Mouse (Mus musculus) stomach, postnatal 0 days (tissue): Measurements from ENCODE around the gene Sdad1. TPM values are rescaled to one million over a fixed set of nuclear protein-coding genes. Genes with fewer than 3 reads are reported as not detected.

ENCODE experiments used
- ATAC-seq: fragments of 200-750 bp; cut with Nextera tagmentation; 2 replicates; pipeline ENCODE4 v1.8.0; 2017; ENCODE audit not compliant: low FRiP score, low TSS enrichment
- DNase-seq: peaks from one replicate; pipeline ENCODE4 v3.0.0-alpha.2; 2016; ENCODE audit warnings: low spot score
- H3K27ac ChIP-seq: fragments of 300-500 bp; sonication (generic); replicated peaks from 2 replicates; pipeline ENCODE4 v1.5.1; 2014; ENCODE audit warnings: mild to moderate bottlenecking, control low read depth
- H3K27me3 ChIP-seq: fragments of 300-500 bp; sonication (generic); 2 replicates; pipeline ENCODE4 v1.6.1; 2014; ENCODE audit warnings: low read length; ENCODE audit not compliant: control insufficient read depth, insufficient read depth
- H3K36me3 ChIP-seq: fragments of 300-500 bp; sonication (generic); 2 replicates; pipeline ENCODE4 v1.6.1; 2014; ENCODE audit warnings: low read length, mixed read lengths; ENCODE audit not compliant: control insufficient read depth, insufficient read depth
- H3K4me1 ChIP-seq: fragments of 300-500 bp; sonication (generic); replicated peaks from 2 replicates; pipeline ENCODE4 v1.6.1; 2014; ENCODE audit warnings: antibody characterized with exemption; ENCODE audit not compliant: control insufficient read depth, insufficient read depth
- H3K4me2 ChIP-seq: fragments of 300-500 bp; sonication (generic); replicated peaks from 2 replicates; pipeline ENCODE4 v1.6.1; 2014; ENCODE audit warnings: low read depth, mild to moderate bottlenecking, control low read depth, moderate library complexity
- H3K4me3 ChIP-seq: fragments of 300-500 bp; sonication (generic); 2 replicates; pipeline ENCODE4 v1.5.1; 2014; ENCODE audit warnings: low read depth, low read length, control low read depth
- H3K9ac ChIP-seq: fragments of 300-500 bp; sonication (generic); 2 replicates; pipeline ENCODE4 v1.6.1; 2014; ENCODE audit warnings: mild to moderate bottlenecking, low read length, control low read depth, mixed read lengths
- H3K9me3 ChIP-seq: fragments of 300-500 bp; sonication (generic); 2 replicates; pipeline ENCODE4 v1.6.1; 2016; ENCODE audit warnings: low read length; ENCODE audit not compliant: control insufficient read depth
- CTCF ChIP-seq: IDR thresholded peaks from 2 replicates; pipeline ENCODE4 v1.5.1; 2016; ENCODE audit warnings: antibody characterized with exemption, low read depth, mild to moderate bottlenecking, moderate library complexity
- EP300 ChIP-seq: optimal IDR thresholded peaks from 2 replicates; pipeline ENCODE3; 2016; ENCODE audit warnings: antibody characterized with exemption
- WGBS: fragments of 180-500 bp; shearing (Covaris S2); extraction: QIAGEN DNeasy Blood & Tissue Kit; methylation state at CpG from one replicate; pipeline ENCODE4 v1.1.7; 2014; 5-methylcytosine and 5-hydroxymethylcytosine counted together
- polyA plus RNA-seq: library from polyadenylated mRNA; unstranded; fragments of >200 nt; fragmentation: Nextera tagmentation; extraction: Ambion mirVana; gene quantifications from 2 replicates; pipeline ENCODE4 v1.2.1, GENCODE M21; 2015

Gene Sdad1
- polyA plus RNA-seq, 1 experiment from 2014 or later, result 17.9 TPM

- no peak for ATAC-seq
- no peaks in the 10 kb centered on the region for H3K4me1 ChIP-seq
- no peaks in the 10 kb centered on the region for H3K27me3 ChIP-seq
- peak overlapping the region; percentile 83; the same call in 1 of the 2 replicates for H3K27ac ChIP-seq
- TF ChIP-seq CTCF (no peak), EP300 (no peak)
- DNase-seq, result peak; percentile 24
- H3K4me3 ChIP-seq, result no peak overlapping the region
- no peak overlapping the region for H3K9ac ChIP-seq
- WGBS, result 77% methylated on average over 10 of the region's 10 CpGs
- no peaks in the 10 kb centered on the region for H3K36me3 ChIP-seq
- no peak overlapping the region for H3K4me2 ChIP-seq
- no peaks in the 10 kb centered on the region for H3K9me3 ChIP-seq
Observed at GRCm38 (mm10) chr5:92278942-92279537, 31.2 kb downstream of the Sdad1 start.

DNA sequence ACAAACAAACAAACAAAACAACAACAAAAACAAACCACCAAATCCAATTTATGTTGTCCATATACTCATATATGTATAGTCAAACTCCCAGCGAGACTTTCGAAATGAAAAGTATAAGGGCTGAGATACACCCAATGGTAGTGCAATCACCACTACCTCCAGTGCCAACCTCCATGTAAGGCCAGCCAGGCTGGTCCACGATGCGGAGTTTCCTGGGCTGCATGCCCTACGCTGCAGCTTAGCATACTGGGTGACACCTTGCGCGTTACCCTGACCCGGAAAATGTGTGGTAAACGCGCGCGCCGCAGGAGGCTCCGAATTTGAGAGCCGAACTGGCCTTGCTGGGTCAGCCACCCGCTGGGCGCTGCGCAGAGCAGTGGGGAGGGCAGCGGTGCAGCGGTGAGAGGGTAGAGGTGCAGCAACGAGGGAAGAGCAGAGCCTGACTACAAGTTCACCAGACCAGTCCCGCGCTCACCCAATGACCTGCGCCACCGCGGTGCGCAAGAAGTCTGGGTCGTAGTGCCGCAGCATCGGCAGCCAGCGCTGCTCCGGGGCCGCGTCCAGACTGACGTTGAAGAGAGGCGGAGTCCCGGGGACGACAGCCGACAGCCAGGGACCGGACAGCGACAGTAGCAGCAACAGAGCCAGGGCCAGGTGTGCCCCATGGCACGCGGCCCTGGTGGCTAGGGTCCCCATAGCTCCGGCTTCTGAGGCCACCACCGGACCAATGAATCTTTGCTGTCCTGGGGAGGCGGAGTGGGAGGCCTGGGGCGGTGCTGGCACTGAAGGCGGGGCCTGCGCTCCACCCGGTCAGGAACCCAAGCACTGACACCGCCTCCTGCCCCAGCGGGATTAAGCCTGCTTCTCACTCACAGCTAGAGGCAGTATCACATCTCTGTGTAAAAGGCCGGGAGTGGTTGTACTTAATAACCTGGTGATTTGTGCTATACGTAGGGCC is 32.6 kb downstream of the Sdad1 start, which contains the start of gene Naaa:
Naaa (minus strand) TSS at position 734 of the 958 bp plus-strand sequence.
- TF ChIP-seq EP300 (no peak), CTCF (peak; percentile 71)
- peak within 1 kb of the TSS; percentile 90 for H3K4me2 ChIP-seq
- ATAC-seq, result peak; percentile 95
- peak within 1 kb of the TSS; percentile 67 for H3K4me3 ChIP-seq
- DNase-seq, result peak; percentile 92
- H3K9ac ChIP-seq, result peak within 1 kb of the TSS; percentile 68
- no peaks in the 10 kb centered on the region for H3K36me3 ChIP-seq
- no peaks in the 10 kb centered on the region for H3K9me3 ChIP-seq
- H3K27me3 ChIP-seq, result no peaks in the 10 kb centered on the region
- WGBS, result 3% methylated on average over 51 of the region's 54 CpGs
- H3K4me1 ChIP-seq, result no peaks in the 10 kb centered on the region
- peak within 1 kb of the TSS; percentile 83 for H3K27ac ChIP-seq

DNA sequence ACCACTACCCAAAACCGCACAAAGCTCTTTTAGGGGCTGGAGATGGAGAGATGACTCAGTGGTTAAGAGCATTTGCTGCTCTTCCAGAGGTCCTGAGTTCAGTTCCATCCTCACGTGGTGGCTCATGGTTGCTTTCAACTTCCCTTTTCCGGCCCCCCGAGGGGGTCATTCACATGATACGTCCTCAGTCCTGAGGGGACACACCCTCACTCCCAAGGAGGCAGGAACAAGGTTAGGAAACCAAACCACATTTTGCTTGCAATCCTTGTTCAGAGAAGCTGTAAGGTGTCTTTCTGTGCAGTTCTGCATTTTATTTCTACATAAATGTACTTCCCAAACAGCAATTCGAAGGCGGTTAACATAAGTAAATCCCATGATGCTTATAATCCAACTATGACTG is 39.8 kb downstream of the Sdad1 start:
- 90% methylated on average over 7 of the region's 7 CpGs for WGBS
- H3K27ac ChIP-seq, result no peak overlapping the region

GRCm38 (mm10) chr5:92263761-92264359 is 46.4 kb downstream of the Sdad1 start:
- H3K9me3 ChIP-seq, result no peaks in the 10 kb centered on the region
- no peak overlapping the region for H3K4me2 ChIP-seq
- H3K27me3 ChIP-seq, result no peaks in the 10 kb centered on the region
- H3K4me3 ChIP-seq, result no peak overlapping the region
- 32% methylated on average over 4 of the region's 4 CpGs for WGBS
- H3K4me1 ChIP-seq, result no peaks in the 10 kb centered on the region; the same call in 1 of the 2 replicates
- H3K9ac ChIP-seq, result no peak overlapping the region
- H3K36me3 ChIP-seq, result no peaks in the 10 kb centered on the region
- peak overlapping the region; percentile 13; the same call in 1 of the 2 replicates for H3K27ac ChIP-seq
- ATAC-seq (peak; percentile 80), DNase-seq (peak; percentile 53)
- TF ChIP-seq CTCF (no peak), EP300 (no peak)

More for the DNA sequence above, 39.8 kb downstream of the Sdad1 start:
- Histone ChIP-seq H3K27me3 (no peaks in the 10 kb centered on the region), H3K9ac (no peak overlapping the region), H3K9me3 (no peaks in the 10 kb centered on the region), H3K4me1 (no peaks in the 10 kb centered on the region), H3K36me3 (no peaks in the 10 kb centered on the region), H3K4me2 (no peak overlapping the region), H3K4me3 (no peak overlapping the region)
- TF ChIP-seq CTCF (no peak), EP300 (no peak)
- ATAC-seq, result no peak
- no peak for DNase-seq

GRCm38 (mm10) chr5:92262646-92263045 is 47.6 kb downstream of the Sdad1 start:
- no peaks in the 10 kb centered on the region for H3K9me3 ChIP-seq
- TF ChIP-seq CTCF (no peak), EP300 (no peak)
- no peaks in the 10 kb centered on the region; the same call in 1 of the 2 replicates for H3K4me1 ChIP-seq
- DNase-seq (no peak), ATAC-seq (no peak)
- WGBS, result 80% methylated on average over 8 of the region's 8 CpGs
- H3K4me2 ChIP-seq, result no peak overlapping the region
- H3K27ac ChIP-seq, result no peak overlapping the region
- no peaks in the 10 kb centered on the region for H3K27me3 ChIP-seq
- no peaks in the 10 kb centered on the region for H3K36me3 ChIP-seq
- H3K4me3 ChIP-seq, result no peak overlapping the region
- H3K9ac ChIP-seq, result no peak overlapping the region
